Mouse (Mus musculus): ENCODE data around the gene Gm20388. TPM values are rescaled to one million over a fixed set of nuclear protein-coding genes. Genes with fewer than 3 reads are reported as not detected.

The Gm20388 gene
- polyA plus RNA-seq, 1 experiment from 2014 or later = not detected

DNA sequence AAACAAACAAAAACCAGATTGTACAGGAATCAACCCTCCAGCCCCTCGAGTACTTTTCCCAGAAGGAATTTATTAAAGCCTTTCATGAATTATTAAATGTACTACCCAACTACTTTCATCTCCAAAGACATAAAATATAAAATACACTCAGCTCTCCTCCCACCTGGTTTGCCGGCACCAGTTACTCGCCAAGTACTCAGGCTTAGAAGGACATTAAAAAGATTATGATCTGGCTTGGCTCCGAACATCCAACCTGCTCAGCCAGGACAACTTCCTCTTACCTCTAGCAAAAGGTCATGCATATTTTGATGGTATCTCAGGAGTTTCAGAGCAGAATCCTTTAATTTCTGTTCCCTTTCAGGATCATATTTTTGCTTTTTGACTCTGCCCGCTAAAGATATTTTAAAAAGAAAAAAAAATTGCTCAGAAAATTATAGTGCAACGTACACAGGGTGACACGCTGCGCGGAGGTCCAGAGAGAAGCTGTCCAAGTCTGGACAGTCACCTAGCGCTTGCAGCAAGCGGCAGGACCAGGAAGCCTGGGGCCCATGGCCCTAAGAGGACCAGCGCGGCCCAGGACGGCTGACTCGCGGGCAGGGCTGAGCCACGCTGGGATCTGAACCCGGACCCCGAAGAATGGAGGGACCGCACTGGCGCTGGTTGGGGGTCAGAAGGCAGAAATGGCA lies 3407.3 kb downstream of the Gm20388 start:
- Histone ChIP-seq H3K9me3 (ENCODE audit: control insufficient read depth) (no peaks in the 10 kb centered on the region), H3K9ac (ENCODE audit: low read depth, low read length) (peak overlapping the region; percentile 53), H3K36me3 (ENCODE audit: control insufficient read depth, insufficient read depth) (no peaks in the 10 kb centered on the region), H3K4me2 (replicated peaks; ENCODE audit: low read depth) (peak overlapping the region; percentile 90), H3K27me3 (replicated peaks; ENCODE audit: control insufficient read depth, insufficient read depth, low read length) (no peaks in the 10 kb centered on the region), H3K27ac (ENCODE audit: low read depth, low read length) (no peak overlapping the region), H3K4me3 (ENCODE audit: low read depth, low read length) (peak overlapping the region; percentile 64), H3K4me1 (replicated peaks; ENCODE audit: control insufficient read depth, insufficient read depth, low read length) (no peaks in the 10 kb centered on the region)
- WGBS = 4% methylated on average over 21 of the region's 21 CpGs
- no peak for TF ChIP-seq CTCF (IDR thresholded peaks at IDR 0.05; ENCODE audit: low read depth)
- peak; percentile 69 for ATAC-seq

DNA sequence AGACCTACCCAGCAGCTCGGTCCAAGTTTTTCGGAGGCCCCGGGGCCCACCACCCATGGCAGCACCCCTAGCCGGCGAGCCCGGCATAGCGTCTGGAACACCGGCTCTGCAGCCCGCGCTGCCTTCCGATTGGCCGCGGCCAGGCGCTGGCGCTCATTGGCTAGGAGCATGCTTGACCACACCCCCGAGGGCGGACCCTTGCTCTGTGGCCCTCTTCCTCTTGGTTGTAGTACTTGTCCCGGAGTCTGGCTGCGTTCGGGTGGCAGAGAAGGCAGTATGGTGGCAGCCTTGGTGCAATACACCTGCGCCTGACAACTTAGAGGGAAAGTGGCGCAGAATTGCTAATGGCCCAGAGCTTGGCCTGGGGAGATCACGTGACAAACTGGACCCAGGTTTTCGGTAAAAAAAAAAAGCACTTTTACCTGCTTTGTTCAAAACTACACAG lies 3407.8 kb downstream of the Gm20388 start, which contains the start of gene Fanca:
Gene Fanca, minus strand, starts transcription at position 110 of the 445 bp plus-strand sequence.
- Histone ChIP-seq H3K9me3 (ENCODE audit: control insufficient read depth) (no peaks in the 10 kb centered on the region), H3K9ac (ENCODE audit: low read depth, low read length) (peak within 1 kb of the TSS; percentile 53), H3K4me1 (replicated peaks; ENCODE audit: control insufficient read depth, insufficient read depth, low read length) (no peaks in the 10 kb centered on the region), H3K36me3 (ENCODE audit: control insufficient read depth, insufficient read depth) (no peaks in the 10 kb centered on the region), H3K27ac (ENCODE audit: low read depth, low read length) (peak within 1 kb of the TSS; percentile 46; the same call in 1 of the 2 replicates), H3K27me3 (replicated peaks; ENCODE audit: control insufficient read depth, insufficient read depth, low read length) (no peaks in the 10 kb centered on the region), H3K4me3 (ENCODE audit: low read depth, low read length) (peak within 1 kb of the TSS; percentile 64), H3K4me2 (replicated peaks; ENCODE audit: low read depth) (peak within 1 kb of the TSS; percentile 90)
- TF ChIP-seq CTCF (IDR thresholded peaks at IDR 0.05; ENCODE audit: low read depth) = peak; percentile 57
- under 1% methylated on average over 24 of the region's 24 CpGs for WGBS
- ATAC-seq = peak; percentile 97

DNA sequence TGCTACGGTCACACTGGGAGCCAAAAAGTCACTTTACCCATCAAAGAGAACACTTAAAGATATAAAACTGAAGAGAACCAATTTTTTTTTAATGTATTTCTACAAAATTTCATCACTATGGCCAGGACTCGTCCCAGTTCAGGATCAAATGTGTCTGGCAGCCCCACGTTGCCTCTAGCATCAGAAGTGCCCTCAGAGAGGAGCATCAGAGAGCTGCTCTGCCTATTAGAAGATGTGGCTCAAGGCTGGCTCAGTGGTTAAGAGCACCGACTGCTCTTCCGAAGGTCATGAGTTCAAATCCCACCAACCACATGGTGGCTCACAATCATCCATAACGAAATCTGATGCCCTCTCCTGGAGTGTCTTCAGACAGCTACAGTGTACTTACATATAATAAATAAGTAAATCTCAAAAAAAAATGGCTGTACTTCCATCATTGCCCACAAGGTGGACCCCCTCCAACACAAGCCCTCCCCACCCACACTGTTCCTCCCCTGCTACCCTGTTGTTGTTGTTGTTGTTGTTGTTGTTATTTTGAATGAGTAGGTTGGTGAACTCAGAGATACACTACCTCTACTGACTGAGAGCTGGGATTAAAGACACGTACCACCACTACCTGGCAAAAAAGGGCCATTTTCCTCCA lies 3409.0 kb downstream of the Gm20388 start:
- peak; percentile 83 for TF ChIP-seq CTCF (IDR thresholded peaks at IDR 0.05; ENCODE audit: low read depth)
- H3K9me3 ChIP-seq (ENCODE audit: control insufficient read depth) = no peaks in the 10 kb centered on the region
- no peaks in the 10 kb centered on the region for H3K4me1 ChIP-seq (replicated peaks; ENCODE audit: control insufficient read depth, insufficient read depth, low read length)
- no peak overlapping the region; the same call in 1 of the 2 replicates for H3K4me2 ChIP-seq (replicated peaks; ENCODE audit: low read depth)
- no peak overlapping the region for H3K27ac ChIP-seq (ENCODE audit: low read depth, low read length)
- ATAC-seq = no peak
- no peak overlapping the region for H3K9ac ChIP-seq (ENCODE audit: low read depth, low read length)
- 31% methylated on average over 7 of the region's 7 CpGs for WGBS
- H3K36me3 ChIP-seq (ENCODE audit: control insufficient read depth, insufficient read depth) = no peaks in the 10 kb centered on the region
- no peaks in the 10 kb centered on the region for H3K27me3 ChIP-seq (replicated peaks; ENCODE audit: control insufficient read depth, insufficient read depth, low read length)
- no peak overlapping the region for H3K4me3 ChIP-seq (ENCODE audit: low read depth, low read length)

DNA sequence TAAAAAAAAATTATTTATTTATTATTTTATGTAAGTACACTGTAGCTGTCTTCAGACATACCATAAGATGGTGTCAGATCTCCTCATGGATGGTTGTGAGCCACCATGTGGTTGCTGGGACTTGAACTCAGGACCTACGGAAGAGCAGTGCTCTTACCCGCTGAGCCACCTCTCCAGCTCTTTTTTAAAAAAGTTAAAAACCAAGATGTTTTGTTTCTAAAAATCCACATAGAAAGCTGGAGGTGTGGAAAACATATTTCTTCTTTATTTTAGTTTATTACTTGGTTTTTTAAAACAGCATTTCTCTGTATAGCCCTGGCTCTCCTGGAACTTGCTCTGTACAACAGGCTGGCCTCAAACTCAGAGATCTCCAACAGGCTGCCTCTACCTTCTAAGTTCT lies 3417.9 kb downstream of the Gm20388 start:
- Histone ChIP-seq H3K27me3 (replicated peaks; ENCODE audit: control insufficient read depth, insufficient read depth, low read length) (no peaks in the 10 kb centered on the region), H3K9ac (ENCODE audit: low read depth, low read length) (no peak overlapping the region), H3K27ac (ENCODE audit: low read depth, low read length) (no peak overlapping the region), H3K4me3 (ENCODE audit: low read depth, low read length) (no peak overlapping the region), H3K4me2 (replicated peaks; ENCODE audit: low read depth) (no peak overlapping the region), H3K9me3 (ENCODE audit: control insufficient read depth) (no peaks in the 10 kb centered on the region), H3K4me1 (replicated peaks; ENCODE audit: control insufficient read depth, insufficient read depth, low read length) (no peaks in the 10 kb centered on the region), H3K36me3 (ENCODE audit: control insufficient read depth, insufficient read depth) (no peaks in the 10 kb centered on the region)
- no peak for ATAC-seq
- TF ChIP-seq CTCF (IDR thresholded peaks at IDR 0.05; ENCODE audit: low read depth) = no peak
- 96% methylated on average over 2 of the region's 2 CpGs for WGBS

DNA sequence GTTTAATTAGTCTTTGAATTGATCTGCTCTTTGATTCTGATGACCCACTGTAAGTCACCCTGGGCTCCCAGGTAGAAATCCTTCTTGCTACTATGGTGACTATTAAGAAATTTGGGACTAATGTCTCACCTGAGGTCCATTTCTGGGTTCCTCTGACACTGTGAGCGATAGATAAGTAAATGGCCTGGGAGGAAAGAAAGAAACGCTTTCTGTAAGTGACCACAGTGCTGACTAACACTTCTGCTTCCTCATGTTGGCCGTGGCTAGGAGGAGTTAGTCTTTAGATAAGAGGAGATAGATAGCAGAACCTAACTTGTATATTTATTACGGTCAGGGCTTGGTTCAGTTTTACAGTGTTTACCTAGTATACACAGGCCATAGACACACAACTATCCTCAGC lies 3418.7 kb downstream of the Gm20388 start:
- H3K4me2 ChIP-seq (replicated peaks; ENCODE audit: low read depth) = no peak overlapping the region
- H3K27me3 ChIP-seq (replicated peaks; ENCODE audit: control insufficient read depth, insufficient read depth, low read length) = no peaks in the 10 kb centered on the region
- ATAC-seq = no peak
- H3K36me3 ChIP-seq (ENCODE audit: control insufficient read depth, insufficient read depth) = no peaks in the 10 kb centered on the region
- H3K9me3 ChIP-seq (ENCODE audit: control insufficient read depth) = no peaks in the 10 kb centered on the region
- H3K27ac ChIP-seq (ENCODE audit: low read depth, low read length) = no peak overlapping the region
- no peaks in the 10 kb centered on the region for H3K4me1 ChIP-seq (replicated peaks; ENCODE audit: control insufficient read depth, insufficient read depth, low read length)
- TF ChIP-seq CTCF (IDR thresholded peaks at IDR 0.05; ENCODE audit: low read depth) = no peak
- WGBS = 35% methylated on average over 4 of the region's 4 CpGs
- no peak overlapping the region for H3K4me3 ChIP-seq (ENCODE audit: low read depth, low read length)
- H3K9ac ChIP-seq (ENCODE audit: low read depth, low read length) = no peak overlapping the region

DNA sequence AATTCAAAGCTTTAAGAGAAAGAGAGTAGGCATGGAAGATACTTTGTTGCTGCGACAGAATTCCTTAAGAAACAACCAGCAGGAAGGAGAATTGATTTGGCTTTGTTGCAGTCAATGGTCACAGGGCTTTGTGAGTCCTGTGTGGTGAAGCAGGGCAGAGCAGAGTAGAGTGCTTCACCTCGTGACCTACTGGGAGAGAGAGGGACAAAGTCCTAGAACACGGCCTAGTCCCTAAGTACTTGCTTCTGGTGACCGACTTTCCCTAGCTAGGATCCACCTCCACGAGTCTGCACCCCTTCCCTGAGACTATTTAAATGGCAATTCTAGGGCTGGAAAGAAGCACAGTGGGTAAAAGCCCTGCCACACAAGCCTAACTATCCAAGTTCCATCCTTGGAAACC lies 3419.3 kb downstream of the Gm20388 start:
- ATAC-seq = 0 out of 2 replicates have a peak, but pooled peaks have one; percentile 34
- Histone ChIP-seq H3K4me1 (replicated peaks; ENCODE audit: control insufficient read depth, insufficient read depth, low read length) (no peaks in the 10 kb centered on the region), H3K36me3 (ENCODE audit: control insufficient read depth, insufficient read depth) (no peaks in the 10 kb centered on the region), H3K4me3 (ENCODE audit: low read depth, low read length) (no peak overlapping the region), H3K27ac (ENCODE audit: low read depth, low read length) (no peak overlapping the region), H3K4me2 (replicated peaks; ENCODE audit: low read depth) (no peak overlapping the region), H3K9me3 (ENCODE audit: control insufficient read depth) (no peaks in the 10 kb centered on the region), H3K9ac (ENCODE audit: low read depth, low read length) (no peak overlapping the region), H3K27me3 (replicated peaks; ENCODE audit: control insufficient read depth, insufficient read depth, low read length) (no peaks in the 10 kb centered on the region)
- TF ChIP-seq CTCF (IDR thresholded peaks at IDR 0.05; ENCODE audit: low read depth) = no peak
- 51% methylated on average over 5 of the region's 5 CpGs for WGBS
